Mouse (Mus musculus): Measurements from ENCODE around the gene 4930407I10Rik.

The 4930407I10Rik gene

GRCm38 (mm10) chr15:82063909-82064308, 5.0 kb downstream of the 4930407I10Rik start:
- no peak for DNase-seq

DNA sequence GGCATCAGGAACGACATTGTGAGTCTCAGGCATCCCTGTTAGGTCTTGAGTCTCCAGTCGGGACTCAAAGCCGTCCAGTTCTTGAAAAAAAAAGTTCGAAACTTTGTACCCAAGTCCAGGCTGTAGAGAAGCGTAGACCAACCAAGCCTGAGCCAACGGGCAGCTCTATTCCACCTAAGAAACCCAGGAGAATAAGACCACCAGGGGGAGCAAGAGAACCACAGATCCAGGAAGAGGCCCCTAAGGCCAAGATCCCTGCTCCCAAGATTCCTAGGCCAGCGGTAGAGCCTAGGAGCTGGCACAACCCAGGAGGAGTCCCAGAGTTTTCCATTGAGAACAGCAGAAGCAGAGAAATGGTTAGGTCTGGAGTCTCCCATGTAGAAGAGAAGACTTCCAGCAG, 6.6 kb downstream of the 4930407I10Rik start:
- peak; percentile 91 to 96 for DNase-seq

DNA sequence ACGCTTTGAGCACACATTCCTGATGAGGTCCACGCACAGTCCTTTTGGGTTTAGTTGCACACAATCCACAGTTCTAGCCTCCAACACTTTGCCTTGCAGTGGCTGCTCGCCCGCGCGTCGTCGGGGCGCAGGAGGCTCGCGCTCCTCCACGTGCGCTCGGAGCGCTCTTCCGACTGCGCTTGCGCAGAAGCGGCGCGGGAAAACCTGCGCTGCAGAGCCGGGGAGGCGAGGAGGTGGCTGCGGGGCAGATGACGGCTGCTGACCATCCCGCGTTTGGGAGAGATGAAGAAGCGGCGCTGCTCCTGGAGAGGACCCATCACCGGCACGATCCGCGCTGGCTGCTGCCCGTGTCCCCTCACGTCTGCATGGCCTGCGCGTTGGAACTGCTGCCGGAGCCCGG, 10.9 kb downstream of the 4930407I10Rik start, which contains the start of gene Mei1:
Mei1 (plus strand) TSS at position 99 of the 400 bp plus-strand sequence.
- peak in 1 of 2 experiments; percentile 18 for DNase-seq

DNA sequence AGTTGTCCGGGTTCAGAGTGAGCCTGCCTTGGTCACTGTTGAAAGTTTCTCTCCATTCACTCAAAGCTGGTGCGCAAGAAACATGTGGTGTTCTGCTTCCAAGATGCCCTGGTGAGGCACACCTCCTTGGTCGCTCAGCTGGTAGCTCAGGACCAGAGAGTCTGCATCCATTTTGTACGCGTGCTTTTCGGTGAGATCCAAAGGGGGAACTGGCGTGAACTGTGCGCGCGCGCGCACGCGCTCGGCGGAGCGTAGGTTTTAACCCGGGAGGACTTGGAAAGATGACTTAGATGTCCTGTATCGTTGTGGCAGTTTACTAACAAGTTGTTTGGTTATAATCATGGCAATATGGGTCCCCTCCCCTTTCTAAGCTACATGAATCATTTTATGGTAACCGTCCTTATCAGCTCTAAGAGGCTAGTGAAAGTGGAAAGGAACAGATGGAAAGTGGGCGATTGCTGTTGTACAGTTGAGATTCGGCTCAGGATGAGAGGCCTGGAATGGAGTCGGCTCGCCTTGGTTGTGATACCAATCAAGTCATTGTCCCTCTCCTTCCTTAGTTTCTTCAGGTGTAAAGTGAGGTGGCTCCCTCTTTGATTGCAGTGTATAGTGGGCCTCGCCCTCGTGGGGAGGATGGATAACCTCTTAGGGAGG, 13.0 kb downstream of the 4930407I10Rik start:
- DNase-seq: no peak

- DNase-seq: no peak
Observed at GRCm38 (mm10) chr15:82073490-82073889, 14.5 kb downstream of the 4930407I10Rik start.

- DNase-seq: peak in 1 of 2 experiments; percentile 17
Observed at GRCm38 (mm10) chr15:82079883-82080282, 20.9 kb downstream of the 4930407I10Rik start.

GRCm38 (mm10) chr15:82081161-82081560, 22.2 kb downstream of the 4930407I10Rik start:
- DNase-seq: peak; percentile 76 to 85

DNA sequence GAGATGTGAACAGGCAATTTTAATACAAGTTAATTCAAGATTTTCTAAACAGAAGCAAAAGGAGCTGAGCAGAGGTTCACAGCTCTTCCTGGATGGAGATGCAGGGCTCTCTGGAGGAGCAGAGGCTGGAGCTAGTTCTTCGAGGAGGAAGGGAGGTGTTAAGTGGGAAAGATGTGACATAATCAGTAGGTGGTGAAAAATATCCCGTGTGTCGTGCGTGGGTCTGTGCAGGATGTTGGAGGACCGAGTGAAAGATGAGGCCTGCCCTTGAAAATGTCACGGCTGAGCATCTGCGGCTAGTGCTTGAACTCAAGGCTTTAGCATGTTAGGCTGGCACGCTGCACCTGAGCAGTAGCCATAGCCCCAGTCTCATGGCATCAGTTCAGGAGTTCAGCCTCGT, 26.7 kb downstream of the 4930407I10Rik start:
- no peak for DNase-seq

DNA sequence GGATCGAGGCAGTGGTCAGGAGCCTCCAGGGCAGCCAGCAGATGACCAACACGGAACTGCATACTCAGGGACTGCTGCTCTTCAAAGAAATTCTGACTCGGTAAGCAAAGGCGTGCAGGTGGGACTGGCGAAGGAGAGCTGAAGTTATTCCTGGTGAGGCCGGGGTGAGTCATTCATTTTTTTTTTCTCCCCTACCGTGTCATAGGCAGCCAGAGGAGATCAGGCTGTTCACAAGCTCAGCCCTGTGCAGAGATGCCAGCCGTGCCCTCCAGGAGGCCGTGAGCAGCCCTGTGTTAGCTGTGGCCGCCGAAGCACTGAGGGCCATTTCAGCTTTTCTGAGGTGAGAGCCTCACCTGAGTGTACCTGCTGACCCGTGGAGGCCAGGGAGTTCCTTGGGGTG, 27.2 kb downstream of the 4930407I10Rik start:
- DNase-seq: no peak

GRCm38 (mm10) chr15:82087266-82087665, 28.3 kb downstream of the 4930407I10Rik start:
- peak; percentile 28 to 37 for DNase-seq

GRCm38 (mm10) chr15:82091061-82091460, 32.1 kb downstream of the 4930407I10Rik start:
- DNase-seq: no peak

GRCm38 (mm10) chr15:82106953-82107555, 48.1 kb downstream of the 4930407I10Rik start:
- peak; percentile 83 to 87 for DNase-seq
